Mouse (Mus musculus) brain, embryonic 14.5 days (tissue): ENCODE data around the gene Serpina16.

Experiments used
- CTCF ChIP-seq: fragments of 200-500 bp; IDR thresholded peaks from 2 replicates; pipeline ENCODE4 v1.5.1; 2012; ENCODE audit warnings: inconsistent platforms, mild to moderate bottlenecking, moderate library complexity, borderline replicate concordance; ENCODE audit not compliant: insufficient read depth, insufficient read length; ENCODE audit errors: extremely low read depth
- POLR2A ChIP-seq: fragments of 200-500 bp; IDR thresholded peaks from 2 replicates; pipeline ENCODE4 v1.6.1; 2012; ENCODE audit warnings: mild to moderate bottlenecking, inconsistent platforms, borderline replicate concordance; ENCODE audit not compliant: poor library complexity, insufficient read depth, insufficient read length, severe bottlenecking; ENCODE audit errors: extremely low read depth

- TF ChIP-seq CTCF (no peak), POLR2A (no peak)
Observed at GRCm38 (mm10) chr12:103673179-103673578, 2.8 kb downstream of the Serpina16 start.
